Mouse (Mus musculus): Measurements from ENCODE around the gene Mpv17l.

DNA sequence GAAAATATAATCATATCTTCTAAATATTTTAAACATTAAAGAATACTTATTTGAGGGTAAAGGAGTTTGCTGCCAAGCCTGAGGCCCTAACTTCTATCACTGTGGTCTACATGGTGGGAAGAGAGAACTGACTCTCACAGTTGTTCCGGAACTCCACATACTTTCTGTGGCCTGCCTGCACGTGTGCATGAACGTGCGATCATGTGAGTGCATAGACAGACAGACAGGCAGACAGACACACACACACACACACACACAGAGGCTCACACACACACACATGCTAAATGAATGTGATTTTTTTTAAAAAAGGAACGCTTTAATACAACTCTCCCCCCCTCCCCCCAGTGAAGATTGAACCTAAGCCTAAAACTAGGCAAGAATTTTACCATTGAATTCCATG is 41.8 kb downstream of the Mpv17l start:
- no peak for TF ChIP-seq CTCF (conservative IDR thresholded peaks at IDR 0.05; ENCODE audit: low read length)
- TF ChIP-seq NANOG (IDR thresholded peaks at IDR 0.05; ENCODE audit: borderline replicate concordance, low read length) = no peak
